Mouse (Mus musculus) kidney, postnatal 14 days (tissue): ENCODE results near the gene Zfp800.

ENCODE experiments used
- DNase-seq: peaks from one replicate; pipeline ENCODE4 v3.0.0; 2022; ENCODE audit warnings: mixed read lengths

The Zfp800 gene

DNA sequence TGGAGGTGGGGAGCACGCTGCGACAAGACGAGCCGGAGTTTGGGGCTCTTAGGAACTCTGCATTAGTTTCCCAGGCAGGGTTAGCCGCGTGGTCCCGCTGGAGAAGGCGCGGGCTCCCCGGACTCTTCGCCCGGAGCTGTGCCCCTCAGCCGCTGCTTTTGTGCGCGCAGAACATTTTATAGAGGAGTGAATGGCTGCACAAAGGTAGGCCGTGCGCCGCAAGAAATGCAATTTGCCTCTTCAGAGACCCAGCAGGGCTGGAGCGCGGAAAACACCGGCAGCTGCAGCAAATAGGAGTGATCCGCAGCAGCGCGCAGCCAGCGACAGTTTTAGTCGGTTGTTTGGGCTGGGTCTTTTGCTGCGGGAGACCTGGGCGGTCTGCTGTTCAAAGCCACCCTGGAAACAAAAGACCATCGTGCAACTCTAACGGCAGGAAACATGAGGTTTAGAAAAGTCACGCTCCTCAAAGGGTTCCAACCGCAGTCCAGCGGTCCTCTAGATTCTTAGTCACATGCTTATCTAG is at the start of gene Zfp800:
Gene Zfp800, minus strand, starts transcription at position 325 of the 523 bp plus-strand sequence.
- no peak for DNase-seq

DNA sequence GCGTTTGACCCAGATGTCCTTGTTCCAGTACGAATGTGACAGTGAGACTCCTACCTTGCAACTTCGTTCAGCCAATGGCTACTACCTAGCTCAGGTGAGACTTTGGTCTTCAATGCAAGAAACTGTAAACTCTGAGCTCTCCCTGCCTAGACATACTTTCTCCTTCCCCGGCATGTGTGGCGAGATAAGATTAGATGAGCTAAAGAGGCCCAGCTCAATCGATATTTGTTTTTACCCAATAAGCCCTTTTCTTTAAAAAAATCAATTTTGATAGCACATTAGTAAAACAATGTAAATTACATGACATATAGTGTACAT is 33.7 kb upstream of the Zfp800 start:
- DNase-seq, result no peak

DNA sequence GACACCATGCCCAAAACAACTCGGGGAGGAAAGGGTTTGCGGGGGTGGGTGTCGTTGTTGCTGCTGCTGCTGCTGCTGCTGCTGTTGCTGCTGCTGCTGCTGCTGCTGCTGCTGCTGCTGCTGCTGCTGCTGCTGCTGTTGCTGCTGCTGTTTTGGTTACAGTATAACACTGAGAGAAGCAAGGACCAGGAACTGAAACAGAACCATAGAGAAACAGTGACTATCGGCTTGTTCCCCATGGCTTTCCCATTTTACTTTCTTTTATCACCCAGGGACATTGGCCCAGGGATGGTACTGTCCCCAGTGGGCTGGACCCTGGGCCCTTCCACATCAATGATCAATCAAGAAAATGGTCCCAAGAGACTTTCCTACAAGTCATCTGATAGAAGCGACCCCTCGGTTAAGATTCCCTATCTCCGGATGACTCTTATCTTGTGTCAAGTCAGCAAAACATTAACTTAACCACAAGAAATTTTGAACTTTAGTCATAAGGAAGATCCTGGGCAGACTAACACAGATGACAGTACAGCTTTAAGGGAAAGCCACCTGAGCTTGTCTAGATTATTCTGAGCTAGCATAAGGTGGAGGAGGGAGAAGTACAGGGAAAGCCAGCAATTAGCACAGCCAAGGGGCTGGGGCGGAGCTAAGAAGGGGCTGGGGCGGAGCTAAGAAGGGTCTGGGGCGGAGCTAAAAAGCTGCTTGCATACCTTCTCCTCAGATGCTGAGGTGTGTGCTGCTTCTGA is 33.2 kb upstream of the Zfp800 start:
- DNase-seq, result no peak

DNA sequence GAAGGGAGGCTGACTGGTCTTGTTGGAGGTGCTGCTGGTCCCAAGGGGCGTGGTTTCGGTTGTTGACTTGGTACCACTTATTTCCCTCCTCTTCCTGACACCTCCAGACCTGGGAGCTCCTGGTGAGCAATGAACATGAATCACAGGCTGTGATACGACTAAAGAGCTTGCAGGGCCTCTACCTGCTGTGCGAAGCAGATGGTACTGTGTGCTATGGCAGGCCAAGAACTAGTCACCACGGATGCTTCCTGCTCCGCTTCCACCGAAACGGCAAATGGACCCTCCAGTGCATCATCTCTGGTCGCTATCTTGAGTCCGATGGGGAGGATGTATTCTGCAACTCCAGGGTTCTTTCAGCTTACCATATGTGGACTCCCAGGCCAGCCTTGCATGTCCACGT is 32.1 kb upstream of the Zfp800 start:
- DNase-seq, result no peak

DNA sequence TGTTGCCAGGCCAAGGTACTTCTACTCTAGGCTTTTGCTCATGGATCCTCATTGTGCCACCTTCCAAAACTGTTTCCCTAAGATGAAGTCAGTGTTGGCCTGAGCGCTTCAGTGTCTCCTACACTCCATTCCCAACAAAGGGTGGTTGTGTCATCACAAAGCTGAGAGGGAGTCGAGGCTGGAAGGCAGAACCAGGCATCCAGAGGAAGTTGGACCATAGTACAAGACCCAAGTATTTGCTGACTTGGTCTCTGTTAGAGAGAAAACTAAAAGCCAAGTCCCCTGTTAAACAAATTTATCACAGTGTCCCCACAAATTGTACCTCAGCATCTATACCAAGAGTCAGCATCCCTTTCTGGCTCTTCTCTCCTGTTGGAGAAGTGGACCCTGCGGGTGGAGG is 30.5 kb upstream of the Zfp800 start, which contains the start of gene Gcc1:
Gene Gcc1, minus strand, starts transcription at position 101 of the 400 bp plus-strand sequence.
- DNase-seq, result no peak

DNA sequence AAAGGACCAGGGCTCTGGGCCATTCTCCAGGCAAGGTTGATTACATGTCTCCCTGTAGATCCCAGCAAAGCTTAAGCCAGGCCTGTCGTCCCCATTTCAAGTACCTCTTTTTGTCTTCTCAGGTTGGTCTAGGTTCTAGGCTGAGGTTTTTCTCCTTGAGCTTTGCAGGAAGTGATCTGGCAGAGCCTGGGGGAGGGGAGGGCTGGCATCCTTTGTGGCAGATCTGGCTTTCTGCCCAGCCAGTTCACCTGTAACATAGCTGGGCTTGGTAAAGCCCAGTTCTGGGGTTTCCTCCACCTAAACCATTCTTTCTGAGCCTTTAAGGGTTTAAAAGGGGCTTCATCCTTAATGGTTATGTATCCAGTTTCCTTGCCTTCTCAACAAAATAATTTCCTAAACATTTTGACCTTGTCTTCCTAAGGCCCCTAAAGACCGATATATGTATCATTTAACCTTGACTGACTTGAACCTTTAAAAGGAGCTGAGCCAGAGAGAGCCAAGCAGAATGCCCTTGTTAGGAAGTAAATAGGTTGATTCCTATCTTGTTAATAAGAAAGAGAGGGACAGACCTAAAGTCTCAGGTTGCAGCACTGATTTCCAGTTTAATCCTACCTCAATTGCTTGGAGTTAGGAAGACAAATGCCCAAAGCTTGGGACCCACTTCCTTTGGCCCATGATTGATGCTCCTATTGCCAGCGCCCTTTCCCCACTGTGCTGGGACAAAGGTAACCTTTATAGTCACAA is 29.5 kb upstream of the Zfp800 start, which contains the start of gene Fscn3:
Gene Fscn3, plus strand, starts transcription at position 694 of the 744 bp plus-strand sequence.
- peak; percentile 62 for DNase-seq

DNA sequence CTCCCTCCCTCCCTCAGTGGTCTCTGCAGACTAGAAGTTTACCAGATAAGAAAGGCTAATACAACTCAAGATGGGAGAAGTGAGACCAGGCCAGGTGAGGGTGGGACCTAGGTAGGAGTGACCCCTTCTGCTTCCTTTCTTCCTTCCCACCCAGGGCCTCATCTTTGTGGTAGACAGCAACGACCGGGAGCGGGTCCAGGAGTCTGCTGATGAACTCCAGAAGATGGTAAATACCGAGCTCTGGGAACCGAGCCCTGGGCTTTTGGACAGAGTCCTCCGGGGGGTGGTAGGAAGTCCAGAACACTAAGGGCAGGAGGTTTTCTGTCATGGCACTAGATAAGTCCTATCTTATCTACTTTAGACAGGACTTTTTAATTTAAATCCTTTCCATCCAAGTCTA is 27.2 kb upstream of the Zfp800 start:
- no peak for DNase-seq

DNA sequence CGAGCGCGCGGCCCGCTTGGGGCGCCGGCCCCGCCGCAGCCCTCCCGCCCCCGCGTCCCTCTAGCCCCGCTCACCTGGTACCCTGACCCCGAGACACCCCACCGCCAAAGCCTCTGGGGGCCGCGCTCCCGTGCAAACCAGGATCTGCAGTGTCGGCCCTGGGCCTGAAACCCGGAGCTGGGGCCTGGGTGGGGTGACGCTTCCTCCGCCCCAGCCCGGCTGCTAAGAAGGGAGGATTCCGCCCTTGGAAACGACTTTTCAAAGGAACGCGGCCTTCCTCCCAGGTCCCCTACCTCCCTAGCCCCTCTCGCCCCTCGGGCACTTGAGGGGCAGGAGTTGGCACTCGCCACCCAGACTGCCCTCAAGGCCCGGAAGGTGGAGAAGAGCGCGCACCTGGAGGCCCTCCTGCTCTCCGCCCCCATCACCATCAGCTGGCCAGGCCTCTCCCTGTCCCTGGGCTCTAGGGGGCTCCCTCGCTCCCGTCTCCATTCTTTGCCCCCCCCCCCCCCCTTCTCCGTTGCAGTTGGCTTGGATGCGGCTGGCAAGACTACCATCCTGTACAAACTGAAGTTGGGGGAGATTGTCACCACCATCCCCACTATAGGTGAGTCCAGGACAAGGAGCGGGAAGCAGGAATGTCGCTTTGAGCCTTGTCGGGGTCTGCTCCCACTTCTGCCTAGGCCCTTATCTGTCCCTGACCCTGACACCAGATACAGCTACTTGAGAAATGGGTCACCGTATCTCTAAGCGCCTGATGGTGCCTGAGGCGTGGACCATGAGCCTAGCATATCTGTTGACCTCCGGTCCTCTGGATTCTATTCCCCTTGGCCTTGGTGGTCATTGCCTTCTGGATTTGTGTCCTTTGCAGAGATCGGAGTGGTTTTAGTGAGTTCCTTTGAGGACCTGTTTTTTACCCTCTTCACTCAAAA is 26.2 kb upstream of the Zfp800 start:
- peak; percentile 66 for DNase-seq

DNA sequence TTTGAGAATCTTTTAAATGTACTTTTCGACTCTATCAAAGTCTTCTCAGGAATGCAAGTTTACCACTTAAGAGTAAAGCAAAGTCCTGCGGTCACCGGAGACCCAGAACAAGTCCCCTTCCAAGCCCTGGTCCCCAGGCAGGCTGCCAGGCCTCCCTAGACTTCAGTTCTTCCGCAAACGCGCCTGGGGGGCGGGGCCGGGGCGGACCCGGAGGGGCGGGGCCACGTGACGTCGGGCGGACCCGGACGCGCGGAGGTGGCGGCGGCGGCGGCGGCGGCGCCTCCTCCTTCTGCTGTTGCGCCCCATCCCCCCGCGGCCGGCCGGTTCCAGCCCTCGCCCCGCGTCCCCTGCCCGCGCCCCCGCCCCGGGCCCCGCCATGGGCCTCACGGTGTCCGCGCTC is 25.5 kb upstream of the Zfp800 start, which contains the start of gene Arf5:
Gene Arf5, plus strand, starts transcription at position 248 of the 400 bp plus-strand sequence.
- DNase-seq, result peak; percentile 98

DNA sequence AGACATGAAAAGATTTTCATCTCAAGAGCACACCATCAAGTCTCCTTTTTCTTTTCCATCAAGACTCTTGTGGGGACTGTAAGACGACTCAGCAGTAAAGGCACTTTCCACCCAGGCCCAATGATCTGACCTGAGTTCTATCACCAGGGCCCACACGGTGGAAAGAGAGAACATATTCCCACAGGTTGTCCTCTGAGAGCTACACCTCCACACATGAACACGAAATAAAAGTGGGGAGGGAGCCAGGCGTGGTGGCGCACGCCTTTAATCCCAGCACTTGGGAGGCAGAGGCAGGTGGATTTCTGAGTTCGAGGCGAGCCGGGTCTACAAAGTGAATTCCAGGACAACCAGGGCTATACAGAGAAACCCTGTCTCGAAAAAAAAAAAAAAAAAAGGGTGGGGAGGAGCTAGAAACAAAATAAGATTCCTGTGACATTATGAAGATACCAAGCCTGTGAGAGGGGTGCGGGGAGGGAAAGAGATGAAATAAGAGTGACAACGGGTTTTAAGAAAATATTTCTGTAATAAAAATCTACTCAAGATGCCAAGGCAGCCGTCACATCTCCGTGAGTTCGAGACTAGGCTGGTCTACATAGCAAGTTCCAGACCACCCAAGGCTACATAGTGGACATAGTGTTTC is 25.0 kb upstream of the Zfp800 start:
- no peak for DNase-seq

DNA sequence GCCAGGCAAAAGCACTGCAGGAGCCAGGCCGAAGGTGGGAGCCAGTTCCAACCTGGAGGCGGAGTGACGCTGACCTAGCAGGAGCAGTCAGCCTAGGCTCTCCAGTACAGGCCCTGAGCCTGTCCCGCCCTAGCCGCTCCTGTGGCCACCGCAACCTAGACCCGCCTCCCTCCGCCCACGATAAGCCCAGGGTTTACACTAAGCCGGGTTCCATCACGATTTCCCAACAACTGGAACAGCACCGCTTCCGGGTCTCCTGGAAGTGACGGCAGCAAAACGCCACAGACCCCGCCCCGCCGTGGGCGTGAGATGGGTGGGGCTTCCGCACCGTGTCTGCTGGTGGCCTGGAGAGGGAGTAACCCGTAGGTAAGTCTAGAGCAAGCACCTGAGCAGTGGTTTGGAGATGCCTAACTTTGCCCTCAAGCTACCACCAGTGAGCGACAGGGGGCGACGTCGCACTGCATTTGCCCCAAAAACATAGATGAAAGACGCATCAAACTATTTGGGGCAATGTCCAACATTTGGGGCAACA is 23.7 kb upstream of the Zfp800 start:
- DNase-seq, result peak; percentile 96

DNA sequence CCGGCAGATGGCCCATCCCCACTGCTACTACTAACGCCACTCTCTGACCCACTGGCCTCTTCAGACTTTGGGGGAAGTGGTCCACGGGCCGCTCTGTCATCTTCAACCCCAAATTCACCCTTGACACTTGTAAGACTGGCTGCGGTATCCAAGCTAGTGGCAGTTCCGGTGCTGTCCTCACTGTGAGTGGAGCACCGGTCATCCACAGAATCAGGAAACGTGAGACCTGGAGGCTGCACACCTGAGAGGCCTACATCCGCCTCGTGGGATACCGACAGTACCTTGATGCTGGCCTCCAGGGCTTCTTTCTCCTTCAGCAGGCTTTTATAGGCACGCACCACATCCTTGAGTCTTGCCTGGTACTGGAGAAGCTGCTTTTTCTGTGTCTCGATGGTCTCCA is 23.1 kb upstream of the Zfp800 start:
- no peak for DNase-seq

DNA sequence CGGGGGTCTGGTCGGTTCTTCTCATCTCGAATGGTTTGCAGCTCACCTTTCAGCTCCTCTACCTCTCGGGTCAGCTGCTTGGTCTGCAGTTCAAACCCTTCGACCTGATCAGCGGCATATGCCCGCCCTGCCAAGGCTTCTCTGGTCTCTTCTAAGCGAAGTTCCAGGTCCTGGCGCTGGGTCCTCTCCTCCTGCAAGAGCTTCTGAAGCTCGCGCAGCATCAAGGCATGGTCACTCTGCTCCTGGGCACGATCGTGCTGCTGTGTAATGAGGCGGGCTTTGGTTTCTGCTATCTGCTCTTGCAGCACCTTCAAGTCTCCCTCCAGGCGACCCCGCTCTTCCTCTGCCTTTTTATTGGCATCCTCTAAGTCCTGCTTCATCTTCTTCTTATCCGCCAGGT is 22.6 kb upstream of the Zfp800 start:
- no peak for DNase-seq

DNA sequence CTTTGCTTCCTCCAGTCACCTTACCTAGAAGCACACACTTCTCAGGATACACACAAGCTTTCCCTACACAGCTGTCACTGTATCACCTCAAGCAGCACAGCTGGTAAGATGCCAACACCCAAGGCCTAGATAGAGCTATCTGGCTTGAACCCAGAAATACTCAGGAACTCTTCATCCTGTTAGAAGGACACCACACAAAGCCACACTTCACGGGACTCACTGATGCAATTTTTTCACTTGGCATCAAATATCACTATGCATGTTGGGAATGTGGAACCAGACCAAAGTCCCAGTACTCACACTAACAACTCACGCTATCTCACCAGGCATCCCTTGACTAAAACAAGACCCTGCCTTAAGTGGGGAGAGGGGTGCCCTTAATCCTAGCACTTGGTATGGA is 21.9 kb upstream of the Zfp800 start:
- peak; percentile 29 for DNase-seq

DNA sequence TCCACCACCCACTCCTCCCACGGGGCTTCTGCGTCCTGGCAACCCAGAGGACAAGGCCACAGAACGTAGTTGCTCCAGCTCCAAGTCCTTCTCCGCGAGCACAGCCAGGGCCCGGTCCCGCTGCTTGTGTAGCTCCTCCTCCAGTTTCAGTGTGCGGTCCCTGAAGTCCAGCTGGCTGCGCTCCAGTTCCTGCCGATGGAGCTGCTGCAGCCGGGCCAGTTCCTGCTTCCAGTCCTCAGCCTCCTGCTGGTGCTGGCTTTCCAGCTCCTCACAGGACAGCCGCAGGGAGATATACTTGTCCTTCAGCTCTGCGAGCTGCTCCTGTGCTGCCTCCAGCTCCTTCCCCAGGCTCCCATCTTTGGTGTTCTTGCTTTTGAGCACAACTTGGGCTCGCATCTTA is 20.6 kb upstream of the Zfp800 start:
- DNase-seq, result peak; percentile 91

DNA sequence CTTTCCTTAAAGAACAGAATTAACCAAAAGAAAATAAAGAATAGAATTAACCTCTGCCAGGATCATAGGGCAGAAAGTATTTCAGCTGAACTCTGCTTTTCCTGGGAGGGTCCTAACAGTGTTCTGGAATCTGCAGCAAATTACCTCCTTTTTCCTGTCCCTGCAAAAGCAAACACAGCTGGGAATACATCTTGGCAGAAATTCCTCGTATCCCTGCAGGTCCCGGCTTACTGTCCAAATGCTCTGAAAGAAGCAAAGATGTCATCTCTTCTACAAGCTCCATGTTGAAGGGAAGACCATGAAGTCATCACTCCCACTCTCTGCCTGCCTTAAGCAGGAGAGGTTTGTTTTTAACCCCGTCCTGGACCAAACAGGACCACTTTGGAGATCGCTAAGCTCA is 19.2 kb upstream of the Zfp800 start:
- DNase-seq, result peak; percentile 37

DNA sequence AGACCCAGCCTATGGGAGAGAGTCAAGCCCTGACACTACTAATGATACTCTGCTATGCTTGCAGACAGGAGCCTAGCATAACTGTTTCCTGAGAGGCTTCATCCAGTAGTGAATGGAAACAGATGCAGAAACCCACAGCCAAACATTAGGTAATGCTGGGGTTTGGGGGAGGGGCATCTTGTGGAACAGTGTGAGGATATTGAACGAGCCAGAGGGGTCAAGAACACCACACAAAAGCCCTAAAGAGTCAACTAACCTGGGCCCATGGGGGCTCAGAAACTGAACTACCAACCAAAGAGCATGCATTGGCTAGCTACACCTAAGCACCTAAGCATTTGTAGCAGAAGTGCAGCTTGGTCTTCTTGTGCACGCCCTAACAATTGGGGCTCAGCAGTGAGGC is 13.4 kb upstream of the Zfp800 start:
- DNase-seq, result no peak

DNA sequence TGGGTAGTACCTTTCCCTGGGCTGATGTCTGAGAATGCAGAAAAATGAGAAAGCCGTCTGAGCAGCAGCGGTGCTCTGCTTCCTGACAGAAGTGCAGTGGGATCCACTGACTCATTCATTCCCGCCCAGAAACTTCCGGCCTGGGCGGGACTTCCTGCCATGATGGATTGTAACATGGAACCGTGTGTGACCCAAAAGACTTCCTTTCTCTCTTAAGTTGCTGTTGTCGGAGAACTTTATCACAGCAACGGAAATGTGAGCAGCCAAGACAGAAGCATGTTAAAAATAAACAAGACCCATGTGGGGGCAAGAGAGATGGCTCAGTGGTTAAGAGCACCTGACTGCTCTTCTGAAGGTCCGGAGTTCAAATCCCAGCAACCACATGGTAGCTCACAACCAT is 12.2 kb upstream of the Zfp800 start:
- peak; percentile 57 for DNase-seq

DNA sequence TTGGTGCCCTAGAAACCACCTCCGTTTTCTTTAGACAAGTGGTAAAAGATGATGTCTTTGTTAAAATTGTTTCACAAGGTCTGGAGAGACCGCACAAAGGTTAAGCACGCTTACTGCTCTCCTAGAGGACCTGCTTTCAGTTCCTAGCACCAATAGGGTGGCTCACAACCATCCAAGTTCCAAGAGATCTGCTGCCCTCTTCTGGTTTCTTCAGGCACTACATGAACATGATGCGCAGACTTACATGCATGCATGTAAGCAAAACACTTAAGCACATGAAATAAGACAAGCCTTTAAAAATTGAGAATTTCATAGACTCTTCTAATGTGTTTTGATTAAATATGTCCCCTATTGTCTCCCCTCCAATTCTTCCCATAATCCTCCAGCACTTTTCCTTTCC is 2.0 kb upstream of the Zfp800 start:
- no peak for DNase-seq

DNA sequence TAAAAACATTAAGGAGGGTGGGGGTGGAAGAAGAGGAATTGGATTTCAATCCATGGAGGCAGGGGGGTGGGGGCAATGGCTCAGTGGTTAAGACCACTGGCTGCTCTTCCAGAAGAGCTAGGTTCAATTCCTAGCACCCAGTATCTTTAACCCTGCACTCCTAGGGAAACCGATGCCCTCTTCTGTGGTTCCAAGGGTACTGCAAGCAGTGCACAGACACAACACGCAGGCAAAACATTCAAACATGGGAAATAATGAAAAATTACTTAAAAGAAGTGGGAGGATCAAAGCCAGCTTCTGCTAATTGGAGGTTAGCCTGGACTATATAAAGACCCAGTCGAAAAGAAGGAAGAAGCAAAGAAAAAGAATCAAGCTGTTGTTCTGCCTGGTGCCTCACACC is 921 bp upstream of the Zfp800 start:
- no peak for DNase-seq

DNA sequence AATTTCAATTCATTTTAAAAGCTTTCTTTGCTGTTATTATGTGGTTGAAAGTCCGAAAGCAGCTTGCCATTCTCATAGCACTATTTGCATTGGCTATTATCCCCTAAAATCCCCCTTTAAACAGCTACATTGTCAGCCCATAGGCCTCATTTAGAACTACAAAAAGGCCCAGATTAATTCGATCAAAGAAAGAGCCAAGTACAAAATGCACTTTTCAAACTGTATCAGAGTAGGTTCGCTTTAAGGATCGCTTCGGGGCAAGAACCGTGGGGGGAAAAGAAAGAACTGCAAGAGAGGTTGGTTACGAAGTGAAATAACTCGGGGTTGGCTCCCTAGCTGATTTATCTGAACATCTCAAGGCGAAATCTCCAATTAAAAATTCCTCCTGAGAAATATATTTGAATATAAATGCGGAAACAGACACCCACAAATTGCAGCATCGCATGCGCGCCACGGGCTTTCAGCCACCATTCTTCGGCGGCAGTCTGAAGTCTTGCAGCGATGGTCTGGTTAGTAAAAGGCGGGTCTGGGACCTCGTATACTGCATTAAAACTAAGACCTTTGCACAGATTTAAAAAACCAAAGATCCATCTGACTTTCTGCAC is 850 bp downstream of the Zfp800 start:
- no peak for DNase-seq
